Mouse (Mus musculus): ENCODE data around the gene BC025920. TPM values are rescaled to one million over a fixed set of nuclear protein-coding genes. Genes with fewer than 3 reads are reported as not detected.

Gene BC025920
- total and polyA plus RNA-seq, 3 experiments = 1.4 to 2.3 (median 1.6) TPM

- TF ChIP-seq NELFE (IDR thresholded peaks at IDR 0.05; ENCODE audit: low read depth, low read length) = peak; percentile 32
- no peak for TF ChIP-seq MEF2A (IDR thresholded peaks at IDR 0.05; ENCODE audit: borderline replicate concordance, low read depth, low read length)
- no peak for TF ChIP-seq MAFK (IDR thresholded peaks at IDR 0.05; ENCODE audit: insufficient replicate concordance, low read length)
- no peak for TF ChIP-seq ZC3H11A (IDR thresholded peaks at IDR 0.05; ENCODE audit: low read depth, low read length)
- TF ChIP-seq GABPA (IDR thresholded peaks at IDR 0.05; ENCODE audit: insufficient replicate concordance, low read depth, low read length) = no peak
- TF ChIP-seq SMC3 (IDR thresholded peaks at IDR 0.05; ENCODE audit: low read depth, low read length) = no peak
- TF ChIP-seq USF1 (IDR thresholded peaks at IDR 0.05; ENCODE audit: low read depth, low read length) = peak; percentile 91
- no peak for TF ChIP-seq MAZ (IDR thresholded peaks at IDR 0.05; ENCODE audit: low read depth, low read length)
- peak; percentile 10; the same call in 1 of the 2 replicates for TF ChIP-seq EP300 (IDR thresholded peaks at IDR 0.05; ENCODE audit: low read length)
- peak; percentile 28 for TF ChIP-seq TCF12 (IDR thresholded peaks at IDR 0.05; ENCODE audit: low read depth, low read length)
- TF ChIP-seq IRF4 (IDR thresholded peaks at IDR 0.05; ENCODE audit: low read depth, low read length) = peak; percentile 89
These were observed 20.3 kb downstream of the BC025920 start (continued) for GRCm38 (mm10) chr10:81626101-81626993.

- Histone ChIP-seq H3K4me2 (ENCODE audit: insufficient read depth, low read depth, poor library complexity, severe bottlenecking) (peak within 1 kb of the TSS; percentile 55), H3K9me3 (replicated peaks; ENCODE audit: low read length) (no peaks in the 10 kb centered on the region), H3K9ac (ENCODE audit: insufficient read depth, low read depth) (peak within 1 kb of the TSS; percentile 86), H3K27ac (ENCODE audit: insufficient read depth, low read depth) (peak within 1 kb of the TSS; percentile 85), H3K27me3 (replicated peaks) (peaks cover 19% of the 10 kb centered on the region), H3K4me3 (replicated peaks in 1 of 3; ENCODE audit: low read depth in 2 of 3, low read length in 2 of 3, poor library complexity in 1 of 3) (peak within 1 kb of the TSS; percentile 69 to 96 (median 78)), H3K4me1 (ENCODE audit: control insufficient read depth in 1 of 2, insufficient read depth in 2 of 2) (peaks cover 17 to 36% of the 10 kb centered on the region in 2 experiments), H3K36me3 (replicated peaks in 1 of 2; ENCODE audit: control insufficient read depth in 1 of 2, insufficient read depth in 1 of 2, low read length in 1 of 2) (peaks cover 15 to 33% of the 10 kb centered on the region in 2 experiments), H3K79me2 (replicated peaks; ENCODE audit: control insufficient read depth, extremely low read depth, insufficient read depth, poor library complexity, severe bottlenecking) (no peaks in the 10 kb centered on the region)
- in situ Hi-C loops (cut with MboI; ENCODE audit: low pct_ligation_motif_present, low pct_unique_long_range_greater_than_20kb, low sequenced_read_pairs) (no loop called here), dilution Hi-C loops (cut with MboI; ENCODE audit: extremely low pct_ligation_motif_present, extremely low pct_unique_long_range_greater_than_20kb, low sequenced_read_pairs) (no loop called here)
- peak; percentile 96 for DNase-seq (ENCODE audit: extremely low read depth)
- TF ChIP-seq MYC (IDR thresholded peaks at IDR 0.05; ENCODE audit: low read depth, low read length) = no peak
- TF ChIP-seq RCOR1 (conservative IDR thresholded peaks at IDR 0.05; ENCODE audit: low read depth, low read length) = no peak
- 0 out of 2 replicates have a peak, but pooled peaks have one; percentile 53 for TF ChIP-seq MAFK (IDR thresholded peaks at IDR 0.05; ENCODE audit: insufficient replicate concordance, low read length)
- no peak for TF ChIP-seq PAX5 (IDR thresholded peaks at IDR 0.05; ENCODE audit: low read length)
- peak; percentile 83; the same call in 1 of the 2 replicates for TF ChIP-seq KAT2A (IDR thresholded peaks at IDR 0.05; ENCODE audit: insufficient replicate concordance, low read length)
- TF ChIP-seq MEF2A (IDR thresholded peaks at IDR 0.05; ENCODE audit: borderline replicate concordance, low read depth, low read length) = peak; percentile 47
- TF ChIP-seq IRF4 (IDR thresholded peaks at IDR 0.05; ENCODE audit: low read depth, low read length) = peak; percentile 79
- TF ChIP-seq CTCF (conservative IDR thresholded peaks at IDR 0.05 in 1 of 2, IDR thresholded peaks at IDR 0.05 in 1 of 2; ENCODE audit: low read depth in 2 of 2, low read length in 2 of 2) = no peak
- peak; percentile 59; the same call in 1 of the 2 replicates for TF ChIP-seq TCF12 (IDR thresholded peaks at IDR 0.05; ENCODE audit: low read depth, low read length)
- no peak for TF ChIP-seq EP300 (IDR thresholded peaks at IDR 0.05; ENCODE audit: low read length)
- TF ChIP-seq UBTF (IDR thresholded peaks at IDR 0.05; ENCODE audit: low read depth, low read length) = no peak; the same call in 1 of the 2 replicates
- peak; percentile 74; the same call in 1 of the 2 replicates for TF ChIP-seq POLR2AphosphoS2 (IDR thresholded peaks at IDR 0.05; ENCODE audit: low read depth, low read length)
- no peak; the same call in 1 of the 2 replicates for TF ChIP-seq GABPA (IDR thresholded peaks at IDR 0.05; ENCODE audit: insufficient replicate concordance, low read depth, low read length)
- TF ChIP-seq POLR2A (IDR thresholded peaks at IDR 0.05; ENCODE audit: low read depth, low read length) = peak; percentile 83
- TF ChIP-seq NELFE (IDR thresholded peaks at IDR 0.05; ENCODE audit: low read depth, low read length) = peak; percentile 58; the same call in 1 of the 2 replicates
- no peak for TF ChIP-seq USF1 (IDR thresholded peaks at IDR 0.05; ENCODE audit: low read depth, low read length)
- no peak; the same call in 1 of the 2 replicates for TF ChIP-seq E2F4 (IDR thresholded peaks at IDR 0.05; ENCODE audit: insufficient replicate concordance, low read depth, low read length)
- peak; percentile 92 for TF ChIP-seq NRF1 (IDR thresholded peaks at IDR 0.05; ENCODE audit: low read depth, low read length)
- TF ChIP-seq RAD21 (IDR thresholded peaks at IDR 0.05; ENCODE audit: low read depth, low read length) = no peak
- TF ChIP-seq ZNF384 (IDR thresholded peaks at IDR 0.05; ENCODE audit: low read depth, low read length) = no peak
- peak; percentile 84 for TF ChIP-seq ELF1 (IDR thresholded peaks at IDR 0.05; ENCODE audit: low read depth, low read length)
- peak; percentile 30 for TF ChIP-seq ETS1 (conservative IDR thresholded peaks at IDR 0.05; ENCODE audit: low read depth, low read length)
- TF ChIP-seq SMC3 (IDR thresholded peaks at IDR 0.05; ENCODE audit: low read depth, low read length) = 0 out of 2 replicates have a peak, but pooled peaks have one; percentile 4
- TF ChIP-seq CHD1 (IDR thresholded peaks at IDR 0.05; ENCODE audit: low read depth, low read length) = no peak
- TF ChIP-seq JUN (IDR thresholded peaks at IDR 0.05; ENCODE audit: insufficient read depth, low read depth, low read length) = no peak
- TF ChIP-seq USF2 (conservative IDR thresholded peaks at IDR 0.05; ENCODE audit: low read depth, low read length) = no peak
- no peak for TF ChIP-seq ZKSCAN1 (IDR thresholded peaks at IDR 0.05; ENCODE audit: borderline replicate concordance, low read depth, low read length)
- TF ChIP-seq HCFC1 (IDR thresholded peaks at IDR 0.05; ENCODE audit: low read depth, low read length) = peak; percentile 93
These were observed 21.1 kb downstream of the BC025920 start, which contains the start of gene Sirt6 for GRCm38 (mm10) chr10:81626994-81627835. Gene Sirt6 (minus strand): TSS chr10:81627797.

Measured in CH12.LX (cell line).